Mouse (Mus musculus): ENCODE data around the gene Trim56.

GRCm38 (mm10) chr5:137098418-137098817 is 17.6 kb downstream of the Trim56 start:
- no peak for TF ChIP-seq CTCF (IDR thresholded peaks at IDR 0.05)
- peak; percentile 64; the same call in 1 of the 2 replicates for TF ChIP-seq EP300 (IDR thresholded peaks at IDR 0.05)

Measured in lung, postnatal 0 days (tissue).